Mouse (Mus musculus) forebrain, embryonic 14.5 days (tissue): ENCODE data around the gene Lamc3. TPM values are rescaled to one million over a fixed set of nuclear protein-coding genes. Genes with fewer than 3 reads are reported as not detected.

ENCODE experiments used
- ATAC-seq: fragments of 200-750 bp; cut with Nextera tagmentation; 2 replicates; pipeline ENCODE4 v1.8.0; 2017; ENCODE audit warnings: mild to moderate bottlenecking, moderate library complexity
- DNase-seq: peaks from one replicate; pipeline ENCODE4 v3.0.0-alpha.2; 2015; ENCODE audit warnings: low spot score
- H3K27ac ChIP-seq: fragments of 300-500 bp; sonication (generic); 2 replicates; pipeline ENCODE4 v1.5.1; 2014; ENCODE audit warnings: low read depth, mild to moderate bottlenecking, control low read depth, low read length, moderate library complexity
- H3K27me3 ChIP-seq: fragments of 300-500 bp; sonication (generic); replicated peaks from 2 replicates; pipeline ENCODE4 v1.6.1; 2014; ENCODE audit warnings: low read length, control low read depth, mixed read lengths; ENCODE audit not compliant: control insufficient read depth, insufficient read depth
- H3K36me3 ChIP-seq: fragments of 300-500 bp; sonication (generic); 2 replicates; pipeline ENCODE4 v1.6.1; 2014; ENCODE audit warnings: low read length, control low read depth; ENCODE audit not compliant: control insufficient read depth, insufficient read depth
- H3K4me1 ChIP-seq: fragments of 300-500 bp; sonication (generic); 2 replicates; pipeline ENCODE4 v1.6.1; 2014; ENCODE audit warnings: antibody characterized with exemption, low read length, control low read depth; ENCODE audit not compliant: control insufficient read depth, insufficient read depth
- H3K4me2 ChIP-seq: fragments of 300-500 bp; sonication (generic); 2 replicates; pipeline ENCODE4 v1.6.1; 2014; ENCODE audit warnings: mild to moderate bottlenecking, control low read depth, low read length
- H3K4me3 ChIP-seq: fragments of 300-500 bp; sonication (generic); 2 replicates; pipeline ENCODE4 v1.5.1; 2014; ENCODE audit warnings: low read depth, low read length, control low read depth
- H3K9ac ChIP-seq: fragments of 300-500 bp; sonication (generic); 2 replicates; pipeline ENCODE4 v1.6.1; 2014; ENCODE audit warnings: mild to moderate bottlenecking, low read length, control low read depth, moderate library complexity
- H3K9me3 ChIP-seq: fragments of 300-500 bp; sonication (generic); replicated peaks from 2 replicates; pipeline ENCODE4 v1.6.1; 2016; ENCODE audit warnings: low read length, control low read depth, mixed read lengths; ENCODE audit not compliant: control insufficient read depth
- WGBS: fragments of 180-500 bp; shearing (Covaris S2); extraction: QIAGEN DNeasy Blood & Tissue Kit; methylation state at CpG from one replicate; pipeline ENCODE4 v1.1.7; 2014; 5-methylcytosine and 5-hydroxymethylcytosine counted together
- polyA plus RNA-seq: library from polyadenylated mRNA; unstranded; fragments of >200 nt; fragmentation: Nextera tagmentation; extraction: Ambion mirVana; gene quantifications from 2 replicates; pipeline ENCODE4 v1.2.1, GENCODE M21; 2014

Lamc3 gene
- polyA plus RNA-seq, 1 experiment from 2014 or later: 2.9 TPM

DNA sequence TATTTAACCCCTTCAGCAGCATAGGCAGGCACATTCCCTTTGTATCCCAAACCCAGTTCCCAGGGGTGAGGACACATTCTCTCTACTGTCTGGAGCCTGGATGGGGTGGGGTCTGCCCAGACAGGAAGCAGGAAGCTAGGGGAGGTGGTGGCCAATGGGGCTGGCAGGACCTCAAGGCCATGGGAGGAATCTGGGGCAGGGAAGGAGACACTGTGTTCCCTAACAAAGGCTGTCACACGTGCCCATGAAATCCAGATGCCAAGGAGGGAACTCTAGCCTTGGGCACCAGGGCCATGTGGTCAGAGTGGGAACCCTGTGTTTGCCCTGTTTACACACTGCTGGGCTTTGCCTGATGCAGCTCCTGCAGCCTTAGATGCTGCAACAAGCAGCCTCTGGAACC is 1.8 kb downstream of the Lamc3 start:
- WGBS: 69% methylated on average over 1 of the region's 1 CpGs
- Histone ChIP-seq H3K4me2 (no peak overlapping the region), H3K36me3 (no peaks in the 10 kb centered on the region), H3K27me3 (peaks cover 29% of the 10 kb centered on the region), H3K9me3 (no peaks in the 10 kb centered on the region), H3K27ac (no peak overlapping the region), H3K4me1 (no peaks in the 10 kb centered on the region), H3K9ac (no peak overlapping the region), H3K4me3 (no peak overlapping the region)
- ATAC-seq: no peak
- no peak for DNase-seq

DNA sequence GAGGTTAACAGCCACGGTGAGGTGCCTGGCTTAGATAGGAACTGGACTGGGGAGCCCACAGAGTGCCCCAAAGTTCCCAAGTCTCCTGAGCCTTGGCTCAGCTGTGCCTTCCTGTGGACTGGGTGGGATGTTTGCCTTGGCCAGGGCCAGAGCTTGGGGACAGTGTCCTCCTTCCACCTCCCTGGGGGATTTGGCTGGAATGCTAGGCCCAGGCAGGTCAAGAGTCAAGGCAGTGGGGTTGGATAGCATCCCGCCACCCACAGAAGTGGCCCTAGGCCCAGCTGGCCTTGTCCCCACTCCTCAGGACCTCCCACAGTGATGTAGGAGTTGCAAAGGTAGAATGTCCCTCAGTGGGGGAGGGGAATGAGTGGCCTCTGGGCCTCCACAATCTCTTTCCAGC is 4.1 kb downstream of the Lamc3 start:
- no peak for ATAC-seq
- no peaks in the 10 kb centered on the region for H3K4me1 ChIP-seq
- no peak overlapping the region for H3K27ac ChIP-seq
- WGBS: 91% methylated on average over 2 of the region's 2 CpGs
- peaks cover 28% of the 10 kb centered on the region for H3K27me3 ChIP-seq
- no peak for DNase-seq
- no peaks in the 10 kb centered on the region for H3K36me3 ChIP-seq
- H3K9ac ChIP-seq: no peak overlapping the region
- no peak overlapping the region for H3K4me2 ChIP-seq
- no peak overlapping the region for H3K4me3 ChIP-seq
- no peaks in the 10 kb centered on the region for H3K9me3 ChIP-seq

DNA sequence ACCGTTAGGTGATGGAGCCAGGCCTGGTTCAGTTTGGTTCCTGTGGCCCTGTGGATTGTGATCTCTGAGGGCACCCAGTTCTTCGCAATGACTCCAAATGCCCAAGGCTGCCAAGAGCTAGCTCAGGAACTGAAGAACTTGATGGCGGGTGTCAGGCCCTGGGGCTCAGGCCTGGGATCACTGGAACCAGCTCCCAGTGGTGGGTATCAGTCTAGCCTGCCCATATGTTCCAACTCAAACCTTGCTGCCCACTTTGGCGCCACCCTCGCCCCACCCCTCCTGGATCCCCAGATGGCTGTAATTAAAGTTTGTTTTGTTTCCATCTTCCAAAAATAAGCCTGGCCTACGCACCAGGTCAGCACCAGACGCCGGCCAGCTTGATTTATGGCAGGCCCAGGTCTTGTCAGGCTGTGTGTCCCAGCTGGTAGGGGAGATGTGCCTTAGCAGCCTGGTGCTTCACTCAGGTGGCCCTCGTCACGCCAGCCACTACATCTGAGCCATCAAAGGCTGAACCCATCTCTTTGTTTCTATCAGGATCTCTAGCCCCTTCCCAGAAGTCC is 6.1 kb downstream of the Lamc3 start:
- Histone ChIP-seq H3K27me3 (peaks cover 9% of the 10 kb centered on the region; the same call in 1 of the 2 replicates), H3K36me3 (no peaks in the 10 kb centered on the region), H3K4me1 (no peaks in the 10 kb centered on the region), H3K9ac (no peak overlapping the region), H3K4me3 (no peak overlapping the region), H3K9me3 (no peaks in the 10 kb centered on the region), H3K4me2 (no peak overlapping the region), H3K27ac (no peak overlapping the region)
- WGBS: 82% methylated on average over 10 of the region's 10 CpGs
- no peak for ATAC-seq
- no peak for DNase-seq

DNA sequence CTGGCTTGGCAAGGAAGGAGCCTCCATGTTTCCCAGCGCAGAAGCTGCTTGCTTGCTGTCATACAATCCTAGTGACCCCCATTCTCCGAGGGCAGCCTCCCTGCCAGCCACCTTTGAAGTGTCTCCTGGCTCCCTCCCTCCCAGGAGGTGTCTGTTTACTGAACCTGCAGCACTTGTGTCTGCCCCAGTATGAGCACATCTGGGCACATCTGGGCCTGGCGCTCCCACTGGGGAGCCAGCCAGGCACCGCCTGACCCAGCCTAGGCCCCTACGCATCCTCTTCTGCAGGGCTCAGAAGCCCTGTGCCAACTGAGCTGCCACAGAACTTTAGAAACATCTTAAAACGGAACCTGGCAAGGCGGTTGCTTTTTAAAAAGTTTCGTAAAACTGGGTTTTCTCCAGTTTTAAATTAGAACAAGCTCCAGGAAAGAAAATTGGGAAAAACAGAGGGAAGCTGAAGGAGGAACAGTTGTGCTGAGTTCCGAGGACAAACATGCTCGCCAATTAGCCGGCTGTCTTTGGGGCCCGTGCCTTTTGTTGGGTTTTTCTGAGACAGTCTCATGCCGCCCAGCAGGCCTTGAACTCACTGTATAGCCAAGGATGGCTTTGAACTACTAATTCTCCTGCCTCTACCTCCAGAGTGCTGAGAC is 7.3 kb downstream of the Lamc3 start:
- ATAC-seq (no peak), DNase-seq (no peak)
- Histone ChIP-seq H3K27ac (no peak overlapping the region), H3K9me3 (no peaks in the 10 kb centered on the region), H3K4me2 (no peak overlapping the region), H3K27me3 (no peaks in the 10 kb centered on the region), H3K4me1 (no peaks in the 10 kb centered on the region), H3K9ac (no peak overlapping the region), H3K4me3 (no peak overlapping the region), H3K36me3 (no peaks in the 10 kb centered on the region)
- WGBS: 47% methylated on average over 13 of the region's 13 CpGs

DNA sequence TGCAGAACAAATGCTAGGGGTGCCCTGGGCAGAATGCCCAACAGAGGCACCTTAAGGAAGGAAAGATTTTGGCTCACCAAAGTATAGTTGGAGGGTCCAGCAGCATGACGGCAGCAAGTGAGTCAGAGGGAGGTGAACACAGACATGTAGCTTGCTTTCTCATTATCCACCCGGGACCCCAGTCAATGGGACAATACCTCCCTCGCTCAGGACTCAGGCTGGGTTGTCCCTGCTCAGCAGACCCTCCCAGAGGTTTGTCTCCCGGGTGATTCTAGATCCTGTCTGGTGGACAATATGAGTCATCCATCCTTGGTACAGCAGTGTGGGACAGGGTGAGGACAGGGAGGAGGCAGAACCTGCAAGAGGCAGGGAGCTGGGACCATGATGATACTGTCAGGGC is 13.8 kb downstream of the Lamc3 start:
- Histone ChIP-seq H3K4me2 (no peak overlapping the region), H3K27me3 (no peaks in the 10 kb centered on the region), H3K36me3 (no peaks in the 10 kb centered on the region), H3K27ac (no peak overlapping the region), H3K4me3 (no peak overlapping the region), H3K4me1 (no peaks in the 10 kb centered on the region), H3K9ac (no peak overlapping the region), H3K9me3 (no peaks in the 10 kb centered on the region)
- WGBS: 71% methylated on average over 4 of the region's 4 CpGs
- no peak for ATAC-seq
- DNase-seq: no peak

DNA sequence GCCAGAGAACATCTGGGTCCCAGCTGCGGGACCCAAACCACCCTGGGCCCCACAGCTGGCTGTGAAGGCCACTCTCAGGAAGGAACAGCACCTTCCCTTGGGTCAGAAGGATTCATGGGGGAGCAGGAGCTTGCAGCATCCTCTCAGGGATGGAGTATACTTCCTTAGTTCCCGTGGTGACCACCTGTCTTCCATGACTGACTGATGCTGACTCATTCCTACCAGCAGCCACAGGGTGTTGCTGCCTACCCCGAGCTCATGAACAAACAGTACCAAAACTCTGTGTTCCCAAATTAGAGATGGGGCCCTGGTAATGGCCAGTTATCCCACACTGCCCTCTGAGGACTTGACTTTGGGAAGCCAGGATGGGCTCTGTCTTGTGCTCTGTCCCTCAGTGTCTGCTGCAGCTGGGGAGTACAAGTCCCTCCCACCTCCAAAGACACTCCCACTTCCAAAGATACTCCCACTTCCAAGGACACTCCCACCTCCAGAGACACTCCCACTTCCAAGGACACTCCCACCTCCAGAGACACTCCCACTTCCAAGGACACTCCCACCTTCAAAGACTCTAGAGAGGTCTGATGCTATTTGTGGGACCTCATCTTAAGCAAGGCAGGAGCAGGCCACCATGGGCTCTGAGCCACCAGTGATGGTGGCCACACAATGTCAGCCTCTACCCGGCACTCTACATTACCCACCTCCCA is 14.7 kb downstream of the Lamc3 start:
- H3K9me3 ChIP-seq: no peaks in the 10 kb centered on the region
- no peak for DNase-seq
- no peaks in the 10 kb centered on the region for H3K27me3 ChIP-seq
- no peak overlapping the region for H3K27ac ChIP-seq
- H3K4me1 ChIP-seq: no peaks in the 10 kb centered on the region
- H3K4me3 ChIP-seq: no peak overlapping the region
- no peak overlapping the region for H3K4me2 ChIP-seq
- WGBS: 77% methylated on average over 4 of the region's 4 CpGs
- ATAC-seq: no peak
- H3K36me3 ChIP-seq: no peaks in the 10 kb centered on the region
- H3K9ac ChIP-seq: no peak overlapping the region

DNA sequence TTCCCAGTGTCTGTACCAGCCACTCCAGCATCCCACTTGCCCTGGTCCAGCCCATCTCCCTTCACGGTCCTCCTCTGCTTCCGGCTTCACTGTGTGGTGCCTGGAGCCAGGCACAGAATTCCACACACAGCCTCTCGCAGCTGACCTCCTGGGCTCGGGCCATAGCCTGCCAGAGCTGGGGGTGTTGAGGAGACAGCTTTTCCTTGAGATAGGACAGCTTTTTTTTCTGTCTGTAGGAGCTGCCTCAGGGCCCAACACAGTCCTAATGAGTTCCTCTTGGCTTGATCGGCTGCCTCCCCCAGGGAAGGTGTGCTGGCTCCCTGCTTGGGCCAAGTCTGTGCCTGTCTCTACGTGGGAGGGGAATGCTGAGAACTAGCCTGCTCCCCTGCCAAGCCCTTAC is 17.0 kb downstream of the Lamc3 start:
- H3K4me1 ChIP-seq: no peaks in the 10 kb centered on the region
- H3K9ac ChIP-seq: no peak overlapping the region
- DNase-seq (no peak), ATAC-seq (no peak)
- WGBS: 11% methylated on average over 6 of the region's 6 CpGs
- H3K27me3 ChIP-seq: no peaks in the 10 kb centered on the region
- no peak overlapping the region for H3K4me2 ChIP-seq
- H3K9me3 ChIP-seq: no peaks in the 10 kb centered on the region
- no peaks in the 10 kb centered on the region for H3K36me3 ChIP-seq
- no peak overlapping the region for H3K27ac ChIP-seq
- no peak overlapping the region for H3K4me3 ChIP-seq

DNA sequence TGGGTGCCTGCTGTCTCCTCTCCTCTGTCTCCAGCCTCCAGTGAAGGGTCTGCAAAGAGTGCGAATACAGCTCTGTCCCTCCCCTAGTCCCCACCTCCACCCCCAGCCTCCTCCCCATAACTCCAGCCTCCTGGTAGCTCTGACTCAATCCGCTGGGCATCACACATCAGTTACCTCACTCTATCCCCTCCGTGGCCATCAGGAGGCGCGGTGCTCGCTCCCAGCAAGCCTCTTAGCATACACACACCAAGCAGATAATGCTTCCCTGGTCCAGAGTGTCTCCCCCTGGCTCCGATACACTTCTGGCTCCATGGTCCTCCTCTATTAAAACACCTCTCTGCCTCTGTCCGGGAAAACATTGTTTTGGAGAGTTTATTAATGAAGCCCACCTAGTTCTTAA is 17.5 kb downstream of the Lamc3 start:
- no peak for DNase-seq
- Histone ChIP-seq H3K27me3 (no peaks in the 10 kb centered on the region), H3K9ac (no peak overlapping the region), H3K9me3 (no peaks in the 10 kb centered on the region), H3K4me2 (no peak overlapping the region), H3K4me3 (no peak overlapping the region), H3K27ac (no peak overlapping the region), H3K4me1 (no peaks in the 10 kb centered on the region), H3K36me3 (no peaks in the 10 kb centered on the region)
- 11% methylated on average over 8 of the region's 8 CpGs for WGBS
- ATAC-seq: no peak

DNA sequence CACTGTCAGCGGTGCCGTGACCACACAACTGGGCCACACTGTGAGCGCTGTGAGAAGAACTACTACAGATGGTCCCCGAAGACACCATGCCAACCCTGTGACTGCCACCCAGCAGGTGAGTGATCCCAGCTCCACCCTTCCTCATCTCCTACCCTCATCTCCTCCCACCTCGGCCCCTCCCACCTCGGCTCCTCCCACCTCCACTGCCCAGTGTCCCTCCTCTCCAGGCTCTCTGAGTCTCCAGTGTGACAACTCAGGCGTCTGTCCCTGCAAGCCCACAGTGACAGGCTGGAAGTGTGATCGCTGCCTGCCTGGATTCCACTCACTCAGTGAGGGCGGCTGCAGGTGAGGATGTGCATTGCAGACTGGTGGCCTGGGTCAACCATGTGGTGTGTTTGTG is 18.6 kb downstream of the Lamc3 start:
- no peak overlapping the region for H3K4me3 ChIP-seq
- no peak for DNase-seq
- H3K4me2 ChIP-seq: no peak overlapping the region
- H3K4me1 ChIP-seq: no peaks in the 10 kb centered on the region
- no peaks in the 10 kb centered on the region for H3K9me3 ChIP-seq
- H3K27ac ChIP-seq: no peak overlapping the region
- WGBS: 44% methylated on average over 9 of the region's 9 CpGs
- ATAC-seq: no peak
- H3K36me3 ChIP-seq: no peaks in the 10 kb centered on the region
- no peak overlapping the region for H3K9ac ChIP-seq
- H3K27me3 ChIP-seq: no peaks in the 10 kb centered on the region
